Mouse (Mus musculus) liver, embryonic 15.5 days (tissue): ENCODE data around the gene Ccer1. TPM values are rescaled to one million over a fixed set of nuclear protein-coding genes. Genes with fewer than 3 reads are reported as not detected.

Experiments
- polyA plus RNA-seq: library from polyadenylated mRNA; unstranded; fragments of >200 nt; fragmentation: Nextera tagmentation; extraction: Ambion mirVana; gene quantifications from 2 replicates; pipeline ENCODE4 v1.2.1, GENCODE M21; 2015

The Ccer1 gene
- polyA plus RNA-seq, 1 experiment from 2014 or later = not detected

Other genes starting within 250 kb of the Ccer1 start
- 59.4 and 59.7 TPM in 2 replicates for gene Dcn, start 213.4 kb upstream of the Ccer1 start, polyA plus RNA-seq
- gene Lum, start 127.9 kb upstream of the Ccer1 start, polyA plus RNA-seq = 23.2 and 25.9 TPM in 2 replicates
- gene Kera, start 86.2 kb upstream of the Ccer1 start, polyA plus RNA-seq = 0.10 and 0.30 TPM in 2 replicates
- gene Epyc, start 49.0 kb upstream of the Ccer1 start, polyA plus RNA-seq = 0.79 TPM in 1 of 2 replicates, not detected in the other
- gene C030005K15Rik, start 33.7 kb downstream of the Ccer1 start, polyA plus RNA-seq = not detected in 2 replicates